Mouse (Mus musculus) neural tube, embryonic 13.5 days (tissue): ENCODE results near the gene Hmcn2. TPM values are rescaled to one million over a fixed set of nuclear protein-coding genes. Genes with fewer than 3 reads are reported as not detected.

Experiments
- ATAC-seq: fragments of 200-750 bp; cut with Nextera tagmentation; 2 replicates; pipeline ENCODE4 v1.8.0; 2017; ENCODE audit warnings: low read depth, mild to moderate bottlenecking, moderate TSS enrichment, moderate library complexity
- H3K27ac ChIP-seq: fragments of 300-500 bp; sonication (generic); replicated peaks from 2 replicates; pipeline ENCODE4 v1.5.1; 2015; ENCODE audit warnings: moderate library complexity, mild to moderate bottlenecking, inconsistent platforms
- H3K27me3 ChIP-seq: fragments of 300-500 bp; sonication (generic); 2 replicates; pipeline ENCODE4 v1.6.1; 2015; ENCODE audit warnings: mild to moderate bottlenecking, inconsistent platforms
- H3K36me3 ChIP-seq: fragments of 300-500 bp; sonication (generic); 2 replicates; pipeline ENCODE4 v1.6.1; 2015; ENCODE audit warnings: mild to moderate bottlenecking, inconsistent platforms
- H3K4me1 ChIP-seq: fragments of 300-500 bp; sonication (generic); replicated peaks from 2 replicates; pipeline ENCODE4 v1.6.1; 2015; ENCODE audit warnings: inconsistent platforms
- H3K4me2 ChIP-seq: fragments of 300-500 bp; sonication (generic); 2 replicates; pipeline ENCODE4 v1.6.1; 2015; ENCODE audit warnings: inconsistent platforms, mild to moderate bottlenecking, moderate library complexity
- H3K4me3 ChIP-seq: fragments of 300-500 bp; sonication (generic); 2 replicates; pipeline ENCODE4 v1.5.1; 2015; ENCODE audit warnings: mild to moderate bottlenecking, inconsistent platforms
- H3K9ac ChIP-seq: fragments of 300-500 bp; sonication (generic); 2 replicates; pipeline ENCODE4 v1.6.1; 2015; ENCODE audit warnings: moderate library complexity, mild to moderate bottlenecking, inconsistent platforms
- H3K9me3 ChIP-seq: fragments of 300-500 bp; sonication (generic); 2 replicates; pipeline ENCODE4 v1.6.1; 2016; ENCODE audit warnings: inconsistent platforms
- WGBS: fragments of 180-500 bp; shearing (Covaris S2); methylation state at CpG from one replicate; pipeline ENCODE4 v1.1.7; 2015; 5-methylcytosine and 5-hydroxymethylcytosine counted together
- polyA plus RNA-seq: library from polyadenylated mRNA; unstranded; fragments of >200 nt; fragmentation: Nextera tagmentation; extraction: Ambion mirVana; gene quantifications from 2 replicates; pipeline ENCODE4 v1.2.1, GENCODE M21; 2015

Gene Hmcn2
- polyA plus RNA-seq, 1 experiment from 2014 or later: 0.06 TPM

GRCm38 (mm10) chr2:31449902-31450301 lies 135.7 kb downstream of the Hmcn2 start:
- Histone ChIP-seq H3K9me3 (no peaks in the 10 kb centered on the region), H3K4me3 (no peak overlapping the region), H3K4me2 (no peak overlapping the region), H3K4me1 (peaks cover 37% of the 10 kb centered on the region), H3K9ac (no peak overlapping the region), H3K27ac (no peak overlapping the region), H3K27me3 (peaks cover 23% of the 10 kb centered on the region), H3K36me3 (no peaks in the 10 kb centered on the region)
- 93% methylated on average over 4 of the region's 4 CpGs for WGBS
- ATAC-seq: 0 out of 2 replicates have a peak, but pooled peaks have one; percentile 13

GRCm38 (mm10) chr2:31450661-31451060 lies 136.4 kb downstream of the Hmcn2 start:
- 19% methylated on average over 3 of the region's 3 CpGs for WGBS

DNA sequence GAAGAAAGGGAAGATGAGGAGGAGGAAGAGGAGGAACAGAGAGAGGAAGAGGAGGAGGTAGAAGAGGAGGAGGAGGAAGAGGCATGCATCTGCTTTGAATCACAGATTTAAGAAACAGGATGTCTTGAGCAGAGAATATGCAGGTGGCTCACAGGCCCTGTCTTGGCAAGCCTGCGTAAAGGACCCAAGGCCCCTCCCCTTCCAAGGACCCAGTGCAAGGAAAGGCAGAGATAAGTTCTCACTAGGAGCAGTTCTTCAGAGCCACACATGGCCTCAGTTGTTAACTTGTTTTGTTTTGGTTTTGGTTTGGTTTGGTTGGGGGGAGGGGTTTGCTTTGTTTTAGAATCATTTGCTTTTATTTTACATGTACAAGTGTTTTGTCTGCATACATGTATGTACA lies 137.3 kb downstream of the Hmcn2 start:
- 81% methylated on average over 1 of the region's 1 CpGs for WGBS
- no peak overlapping the region for H3K9ac ChIP-seq
- H3K4me2 ChIP-seq: no peak overlapping the region
- ATAC-seq: no peak
- peaks cover 32% of the 10 kb centered on the region for H3K27me3 ChIP-seq
- no peak overlapping the region for H3K27ac ChIP-seq
- no peaks in the 10 kb centered on the region for H3K36me3 ChIP-seq
- H3K4me1 ChIP-seq: peaks cover 37% of the 10 kb centered on the region
- no peak overlapping the region for H3K4me3 ChIP-seq
- H3K9me3 ChIP-seq: no peaks in the 10 kb centered on the region

More at GRCm38 (mm10) chr2:31450661-31451060, 136.4 kb downstream of the Hmcn2 start:
- H3K9ac ChIP-seq: no peak overlapping the region
- H3K4me3 ChIP-seq: no peak overlapping the region
- peaks cover 37% of the 10 kb centered on the region for H3K4me1 ChIP-seq
- no peaks in the 10 kb centered on the region for H3K9me3 ChIP-seq
- H3K36me3 ChIP-seq: no peaks in the 10 kb centered on the region
- H3K27ac ChIP-seq: no peak overlapping the region
- H3K4me2 ChIP-seq: no peak overlapping the region
- peaks cover 27% of the 10 kb centered on the region for H3K27me3 ChIP-seq
- no peak for ATAC-seq

DNA sequence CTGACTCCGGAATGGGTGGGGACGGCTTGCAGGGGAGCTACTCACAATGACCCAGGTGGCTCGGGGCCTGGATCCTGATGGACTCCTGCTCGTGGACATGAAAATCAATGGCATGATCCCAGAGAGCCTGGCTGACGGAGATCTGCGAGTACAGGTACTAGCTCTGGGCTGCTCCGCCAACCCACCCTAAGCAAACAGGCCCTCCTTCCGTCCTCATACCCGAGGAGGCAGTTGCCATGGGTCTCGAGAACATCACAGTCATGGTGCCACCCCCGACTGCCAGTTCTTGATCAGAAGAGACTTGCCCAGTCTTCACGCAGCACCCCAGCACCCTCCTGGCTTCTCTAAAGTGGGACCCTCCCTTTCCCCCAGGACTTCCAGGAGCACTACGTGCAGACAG lies 138.8 kb downstream of the Hmcn2 start:
- no peak overlapping the region for H3K4me3 ChIP-seq
- H3K36me3 ChIP-seq: no peaks in the 10 kb centered on the region
- ATAC-seq: no peak
- H3K4me2 ChIP-seq: no peak overlapping the region
- H3K4me1 ChIP-seq: peaks cover 37% of the 10 kb centered on the region
- no peaks in the 10 kb centered on the region for H3K9me3 ChIP-seq
- WGBS: 78% methylated on average over 13 of the region's 13 CpGs
- H3K27ac ChIP-seq: no peak overlapping the region
- no peak overlapping the region for H3K9ac ChIP-seq
- peaks cover 44% of the 10 kb centered on the region for H3K27me3 ChIP-seq

- H3K4me3 ChIP-seq: no peak overlapping the region
- H3K4me1 ChIP-seq: peaks cover 34% of the 10 kb centered on the region
- no peaks in the 10 kb centered on the region for H3K36me3 ChIP-seq
- ATAC-seq: no peak
- H3K4me2 ChIP-seq: no peak overlapping the region
- WGBS: 40% methylated on average over 11 of the region's 11 CpGs
- H3K9me3 ChIP-seq: no peaks in the 10 kb centered on the region
- H3K9ac ChIP-seq: no peak overlapping the region
- H3K27me3 ChIP-seq: peaks cover 51% of the 10 kb centered on the region
- no peak overlapping the region for H3K27ac ChIP-seq
These were observed 139.5 kb downstream of the Hmcn2 start for GRCm38 (mm10) chr2:31453559-31454177.

- Histone ChIP-seq H3K27me3 (peaks cover 57% of the 10 kb centered on the region), H3K4me3 (no peak overlapping the region), H3K4me2 (no peak overlapping the region), H3K36me3 (no peaks in the 10 kb centered on the region), H3K9ac (no peak overlapping the region), H3K9me3 (no peaks in the 10 kb centered on the region), H3K27ac (no peak overlapping the region), H3K4me1 (peaks cover 27% of the 10 kb centered on the region)
- WGBS: 54% methylated on average over 8 of the region's 8 CpGs
- no peak for ATAC-seq
These were observed 140.1 kb downstream of the Hmcn2 start for GRCm38 (mm10) chr2:31454280-31454679.

- no peak overlapping the region for H3K4me3 ChIP-seq
These were observed 141.2 kb downstream of the Hmcn2 start for GRCm38 (mm10) chr2:31455418-31455817.

DNA sequence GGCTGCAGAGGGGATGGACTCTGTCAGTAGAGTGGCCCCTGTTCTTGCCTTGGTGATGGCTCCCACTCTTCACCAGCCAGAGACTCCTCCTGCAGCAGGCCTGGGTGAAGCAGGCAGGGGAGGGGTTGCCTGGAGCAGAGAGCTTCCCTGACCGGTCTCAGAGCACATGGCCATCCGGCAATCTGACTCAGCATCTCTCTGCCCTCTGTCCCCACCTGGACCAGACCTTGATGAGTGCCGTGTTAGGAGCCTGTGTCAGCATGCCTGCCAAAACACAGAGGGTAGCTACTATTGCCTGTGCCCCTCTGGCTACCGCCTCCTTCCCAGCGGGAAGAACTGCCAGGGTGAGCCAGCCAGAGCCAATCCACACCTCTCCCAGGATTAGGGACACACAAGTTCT lies 144.2 kb downstream of the Hmcn2 start:
- Histone ChIP-seq H3K4me1 (peaks cover 16% of the 10 kb centered on the region; the same call in 1 of the 2 replicates), H3K9me3 (no peaks in the 10 kb centered on the region), H3K4me3 (no peak overlapping the region), H3K27ac (no peak overlapping the region), H3K4me2 (no peak overlapping the region), H3K27me3 (peaks cover 79% of the 10 kb centered on the region), H3K36me3 (no peaks in the 10 kb centered on the region), H3K9ac (no peak overlapping the region)
- no peak for ATAC-seq
- WGBS: 52% methylated on average over 5 of the region's 5 CpGs

More at GRCm38 (mm10) chr2:31455418-31455817, 141.2 kb downstream of the Hmcn2 start:
- Histone ChIP-seq H3K4me1 (peaks cover 25% of the 10 kb centered on the region), H3K4me2 (no peak overlapping the region), H3K27ac (no peak overlapping the region), H3K9me3 (no peaks in the 10 kb centered on the region), H3K27me3 (peaks cover 67% of the 10 kb centered on the region), H3K36me3 (no peaks in the 10 kb centered on the region), H3K9ac (no peak overlapping the region)
- 86% methylated on average over 7 of the region's 7 CpGs for WGBS
- ATAC-seq: no peak

DNA sequence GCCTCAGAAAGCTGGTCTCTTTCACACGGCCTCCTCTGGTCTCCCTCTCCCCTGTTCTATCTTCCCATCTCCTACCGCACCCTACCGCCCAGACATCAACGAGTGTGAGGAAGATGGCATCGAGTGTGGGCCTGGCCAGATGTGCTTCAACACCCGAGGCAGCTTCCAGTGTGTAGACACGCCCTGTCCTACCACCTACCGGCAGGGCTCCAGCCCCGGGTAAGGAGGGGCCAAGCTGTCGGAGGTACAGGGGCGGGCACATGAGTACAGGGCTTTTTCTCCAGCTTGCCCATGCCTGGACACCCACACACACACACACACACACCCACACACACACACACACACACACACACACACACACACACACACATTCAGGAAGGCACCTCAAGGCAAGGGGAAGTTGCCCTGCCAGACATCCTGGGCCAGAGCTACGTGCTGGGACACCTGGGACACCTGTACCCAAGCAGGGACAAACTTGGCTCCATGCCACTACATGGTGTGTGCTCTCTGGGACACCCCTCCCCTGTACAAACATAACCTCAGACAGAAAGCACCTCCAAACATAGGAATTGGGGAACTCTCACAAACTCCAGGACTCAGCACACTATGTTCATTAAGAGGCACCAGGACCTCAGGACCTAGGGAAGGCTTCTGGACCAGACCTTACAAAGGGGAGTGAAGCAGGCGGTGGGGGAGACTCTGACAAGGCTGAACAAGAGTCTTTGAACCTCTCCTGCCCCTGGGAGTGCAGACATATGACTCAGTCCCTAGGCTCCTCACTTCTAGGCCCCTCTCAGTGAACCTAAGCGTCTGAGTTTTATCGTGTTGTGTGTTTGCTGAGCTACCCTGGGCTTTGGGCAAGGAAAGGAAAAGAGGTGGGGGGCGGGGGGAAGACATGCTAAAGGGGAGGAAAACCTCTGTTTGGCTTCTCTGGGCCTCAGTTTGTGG lies 145.0 kb downstream of the Hmcn2 start:
- Histone ChIP-seq H3K36me3 (no peaks in the 10 kb centered on the region), H3K4me2 (peak overlapping the region; percentile 61), H3K4me3 (peak overlapping the region; percentile 42), H3K9me3 (no peaks in the 10 kb centered on the region), H3K9ac (peak overlapping the region; percentile 62; the same call in 1 of the 2 replicates), H3K4me1 (peaks cover 9% of the 10 kb centered on the region; the same call in 1 of the 2 replicates), H3K27ac (no peak overlapping the region), H3K27me3 (peaks cover 80% of the 10 kb centered on the region)
- no peak for ATAC-seq
- WGBS: 41% methylated on average over 16 of the region's 16 CpGs

DNA sequence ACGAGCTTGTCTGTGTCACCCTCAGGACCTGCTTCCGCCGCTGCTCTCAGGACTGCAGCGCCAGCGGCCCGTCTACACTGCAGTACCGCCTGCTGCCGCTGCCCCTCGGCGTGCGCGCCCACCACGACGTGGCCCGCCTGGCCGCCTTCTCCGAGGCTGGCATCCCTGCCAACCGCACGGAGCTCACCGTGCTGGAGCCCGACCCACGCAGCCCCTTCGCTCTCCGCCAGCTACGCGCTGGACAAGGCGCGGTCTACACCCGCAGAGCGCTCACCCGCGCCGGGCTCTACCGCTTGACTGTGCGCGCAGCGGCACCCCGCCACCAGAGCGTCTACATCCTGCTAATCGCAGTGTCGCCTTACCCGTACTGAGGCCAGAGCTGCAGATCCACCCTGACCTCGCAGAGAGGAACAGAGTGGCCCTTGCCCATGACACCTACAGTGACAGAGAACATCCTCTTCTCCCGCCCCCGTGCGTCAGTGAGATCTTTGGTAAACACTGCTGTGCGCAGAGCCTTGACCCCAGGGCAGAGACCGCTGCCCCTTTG lies 145.9 kb downstream of the Hmcn2 start:
- Histone ChIP-seq H3K9ac (peak overlapping the region; percentile 62), H3K27ac (no peak overlapping the region), H3K4me3 (peak overlapping the region; percentile 42), H3K36me3 (no peaks in the 10 kb centered on the region), H3K9me3 (no peaks in the 10 kb centered on the region), H3K4me1 (peaks cover 9% of the 10 kb centered on the region; the same call in 1 of the 2 replicates), H3K4me2 (peak overlapping the region; percentile 61), H3K27me3 (peaks cover 88% of the 10 kb centered on the region)
- WGBS: under 1% methylated on average over 45 of the region's 48 CpGs
- peak; percentile 70 for ATAC-seq

DNA sequence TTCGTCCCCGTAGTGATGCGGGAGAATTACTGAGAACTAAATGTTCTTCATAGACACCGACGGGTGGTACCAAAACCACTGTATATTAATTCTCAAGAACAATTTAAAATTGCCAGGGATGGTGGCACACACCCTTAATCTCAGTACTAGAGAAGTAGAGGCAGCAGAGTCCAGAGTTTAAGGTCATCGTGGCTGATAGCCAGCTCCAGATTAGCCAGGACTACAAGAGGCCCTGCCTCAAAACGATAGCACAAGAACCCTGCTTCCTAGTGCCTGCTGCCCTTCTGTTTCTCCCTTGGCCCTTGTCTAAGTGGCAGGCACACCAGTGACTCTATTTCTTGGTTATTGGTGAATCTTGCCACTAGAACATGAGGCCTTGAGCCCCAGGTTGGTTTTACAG lies 146.7 kb downstream of the Hmcn2 start:
- ATAC-seq: no peak
- no peak overlapping the region for H3K27ac ChIP-seq
- WGBS: 81% methylated on average over 7 of the region's 7 CpGs
- peaks cover 83% of the 10 kb centered on the region for H3K27me3 ChIP-seq
- H3K4me2 ChIP-seq: no peak overlapping the region
- H3K4me3 ChIP-seq: no peak overlapping the region
- H3K9ac ChIP-seq: no peak overlapping the region
- H3K9me3 ChIP-seq: no peaks in the 10 kb centered on the region
- H3K4me1 ChIP-seq: peaks cover 9% of the 10 kb centered on the region; the same call in 1 of the 2 replicates
- no peaks in the 10 kb centered on the region for H3K36me3 ChIP-seq

GRCm38 (mm10) chr2:31462051-31462450 lies 147.8 kb downstream of the Hmcn2 start:
- no peak overlapping the region for H3K4me2 ChIP-seq
- peaks cover 81% of the 10 kb centered on the region for H3K27me3 ChIP-seq
- no peaks in the 10 kb centered on the region for H3K9me3 ChIP-seq
- 35% methylated on average over 8 of the region's 8 CpGs for WGBS
- H3K36me3 ChIP-seq: no peaks in the 10 kb centered on the region
- no peak overlapping the region for H3K9ac ChIP-seq
- ATAC-seq: no peak
- H3K27ac ChIP-seq: no peak overlapping the region
- H3K4me1 ChIP-seq: peaks cover 9% of the 10 kb centered on the region; the same call in 1 of the 2 replicates
- no peak overlapping the region for H3K4me3 ChIP-seq
